Mouse (Mus musculus) G1E (cell line): ENCODE data around the gene Cdhr3. TPM values are rescaled to one million over a fixed set of nuclear protein-coding genes. Genes with fewer than 3 reads are reported as not detected.
"Not testable (repeated sequence)": the region's sequence is repeated elsewhere in the genome, so short reads cannot be mapped to it uniquely, and the experiment has no call there.

Source experiments
- ATAC-seq: 2 replicates; pipeline ENCODE4 v1.8.0; 2016; ENCODE audit warnings: mild to moderate bottlenecking; ENCODE audit not compliant: insufficient number of reproducible peaks, poor library complexity, low FRiP score, severe bottlenecking; ENCODE audit errors: extremely low read depth
- DNase-seq: peaks from one replicate; pipeline ENCODE4 v3.0.0; 2012; ENCODE audit warnings: low spot score
- H3K27me3 ChIP-seq: 2 replicates; pipeline ENCODE4 v1.6.1; 2012; ENCODE audit warnings: mild to moderate bottlenecking, low read length, inconsistent platforms; ENCODE audit not compliant: insufficient read depth
- H3K36me3 ChIP-seq: replicated peaks from 2 replicates; pipeline ENCODE3; 2012; ENCODE audit warnings: mild to moderate bottlenecking, inconsistent platforms
- H3K4me1 ChIP-seq: 2 replicates; pipeline ENCODE4 v1.6.1; 2012; ENCODE audit warnings: low read depth, low read length, inconsistent platforms, mixed read lengths; ENCODE audit not compliant: insufficient read depth
- H3K4me3 ChIP-seq: 2 replicates; pipeline ENCODE4 v1.5.1; 2012; ENCODE audit warnings: low read depth, mild to moderate bottlenecking, inconsistent platforms, low read length, moderate library complexity, mixed read lengths
- H3K9me3 ChIP-seq: replicated peaks from 2 replicates; pipeline ENCODE4 v1.6.1; 2012; ENCODE audit warnings: inconsistent platforms
- CTCF ChIP-seq: IDR thresholded peaks from 2 replicates; pipeline ENCODE4 v1.5.1; 2012; ENCODE audit warnings: low read depth, low read length, inconsistent platforms, mixed read lengths
- GATA1 ChIP-seq: IDR thresholded peaks from 2 replicates; pipeline ENCODE4 v1.6.1; 2012; ENCODE audit warnings: borderline replicate concordance, low read length, inconsistent platforms, mixed read lengths
- GATA2 ChIP-seq: IDR thresholded peaks from 2 replicates; pipeline ENCODE4 v1.6.1; 2012; ENCODE audit warnings: low read depth, low read length, inconsistent platforms, borderline replicate concordance
- POLR2AphosphoS5 ChIP-seq: IDR thresholded peaks from 2 replicates; pipeline ENCODE4 v1.6.1; 2012; ENCODE audit warnings: low read depth, low read length, inconsistent platforms; ENCODE audit not compliant: insufficient replicate concordance
- TAL1 ChIP-seq: conservative IDR thresholded peaks from 2 replicates; pipeline ENCODE4 v1.6.1; 2012; ENCODE audit warnings: low read depth, low read length, inconsistent platforms, mixed read lengths
- polyA plus RNA-seq: library from polyadenylated mRNA; stranded (reverse); fragments of >175 nt; gene quantifications from 2 replicates; pipeline ENCODE4 v1.2.3, GENCODE M21; 2012
- total RNA-seq, 2 experiments: library from RNA; stranded (forward) in 1 of 2; stranded (reverse) in 1 of 2; fragments of 200-1000 nt in 1 of 2; fragments of >200 nt in 1 of 2; fragmentation: Nextera tagmentation in 1 of 2; gene quantifications; 2 replicates each; pipeline ENCODE4 v1.2.3; 2014 to 2017

The Cdhr3 gene
- total and polyA plus RNA-seq, 3 experiments: 0.22 TPM; not detected in 2

DNA sequence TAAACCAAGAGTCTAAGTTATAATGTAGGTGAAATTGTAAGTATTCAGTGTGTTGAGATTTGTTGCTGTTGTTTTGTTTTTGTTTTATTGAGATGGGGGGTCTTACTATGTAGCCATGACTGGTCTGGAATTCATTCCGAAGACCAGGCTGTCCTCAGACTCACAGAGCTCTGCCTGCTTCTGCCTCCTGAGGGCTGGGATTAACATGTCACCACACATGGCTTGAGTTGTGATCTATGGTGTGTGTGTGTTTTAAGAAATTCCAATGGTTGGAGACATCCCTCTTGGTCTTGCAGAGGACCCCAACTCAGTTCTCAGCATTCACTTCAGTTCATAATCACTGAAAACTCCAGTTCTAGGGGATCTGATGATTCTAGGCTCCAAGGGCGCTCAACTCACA is 85.5 kb downstream of the Cdhr3 start:
- no peak overlapping the region for H3K4me3 ChIP-seq
- no peaks in the 10 kb centered on the region; the same call in 1 of the 2 replicates for H3K4me1 ChIP-seq
- H3K27me3 ChIP-seq: peaks cover 34% of the 10 kb centered on the region
- ATAC-seq (no peak), DNase-seq (no peak)
- H3K36me3 ChIP-seq: no peaks in the 10 kb centered on the region
- TF ChIP-seq GATA2 (no peak), TAL1 (no peak), CTCF (no peak), GATA1 (no peak), POLR2AphosphoS5 (no peak)
- no peaks in the 10 kb centered on the region for H3K9me3 ChIP-seq

DNA sequence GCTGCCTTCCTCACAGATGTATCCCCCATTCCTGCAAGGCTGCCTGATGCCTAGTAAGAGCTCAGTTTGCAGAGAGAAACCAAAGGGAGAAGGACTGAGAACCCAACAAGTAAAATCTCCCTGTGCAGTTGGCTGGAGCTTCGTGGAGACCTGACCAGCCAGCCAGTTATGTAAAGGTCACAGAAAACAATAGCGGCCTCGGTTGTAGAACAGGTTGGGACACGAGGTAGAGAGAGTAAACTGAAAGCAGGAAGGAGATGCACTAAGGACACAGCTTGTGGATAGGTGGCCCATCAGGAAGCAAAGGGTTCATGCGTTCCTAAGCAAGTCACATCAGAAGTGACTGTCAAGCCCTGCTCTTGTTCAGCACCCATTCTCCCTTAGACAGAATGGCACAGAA is 86.8 kb downstream of the Cdhr3 start:
- TF ChIP-seq CTCF (no peak), TAL1 (no peak), GATA2 (no peak), GATA1 (no peak), POLR2AphosphoS5 (no peak)
- no peak for ATAC-seq

DNA sequence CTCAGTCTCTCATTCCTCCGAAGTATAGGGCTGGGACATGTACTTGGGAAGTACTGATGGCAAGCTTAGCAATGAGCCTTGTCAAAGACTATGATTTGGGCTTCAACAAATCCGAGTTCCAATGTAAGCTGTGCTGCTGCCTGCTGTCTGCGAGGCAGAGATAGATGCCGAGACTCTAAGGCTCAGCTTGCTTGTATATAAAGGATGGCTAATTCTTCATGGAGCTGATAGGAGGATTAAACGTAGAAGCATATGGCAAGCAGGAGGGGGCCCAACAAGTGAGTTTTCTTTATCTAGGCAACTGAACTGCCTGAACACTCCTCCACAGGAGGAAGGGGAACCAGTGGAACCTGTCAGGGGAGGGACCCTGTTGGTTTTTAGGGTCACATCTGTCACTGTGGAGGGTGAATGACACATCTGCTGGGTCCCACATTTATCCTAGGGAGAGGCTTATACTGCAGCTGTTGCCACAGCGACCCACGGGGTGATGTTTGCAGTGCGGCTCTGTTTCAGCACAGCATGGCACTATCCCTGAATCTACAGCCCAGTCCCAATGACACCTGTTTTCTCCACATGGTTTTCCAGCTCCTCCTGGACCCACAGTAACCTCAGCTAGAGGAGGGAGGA is 89.2 kb downstream of the Cdhr3 start:
- TF ChIP-seq TAL1 (no peak), GATA1 (no peak), GATA2 (no peak), POLR2AphosphoS5 (no peak), CTCF (no peak)
- Histone ChIP-seq H3K4me3 (no peak overlapping the region), H3K36me3 (no peaks in the 10 kb centered on the region), H3K4me1 (no peaks in the 10 kb centered on the region; the same call in 1 of the 2 replicates), H3K27me3 (peaks cover 20% of the 10 kb centered on the region), H3K9me3 (no peaks in the 10 kb centered on the region)
- DNase-seq (no peak), ATAC-seq (no peak)

More for the DNA sequence above, 86.8 kb downstream of the Cdhr3 start:
- H3K4me3 ChIP-seq: no peak overlapping the region
- peaks cover 34% of the 10 kb centered on the region for H3K27me3 ChIP-seq
- DNase-seq: no peak
- H3K4me1 ChIP-seq: no peaks in the 10 kb centered on the region; the same call in 1 of the 2 replicates
- H3K36me3 ChIP-seq: no peaks in the 10 kb centered on the region
- no peaks in the 10 kb centered on the region for H3K9me3 ChIP-seq

DNA sequence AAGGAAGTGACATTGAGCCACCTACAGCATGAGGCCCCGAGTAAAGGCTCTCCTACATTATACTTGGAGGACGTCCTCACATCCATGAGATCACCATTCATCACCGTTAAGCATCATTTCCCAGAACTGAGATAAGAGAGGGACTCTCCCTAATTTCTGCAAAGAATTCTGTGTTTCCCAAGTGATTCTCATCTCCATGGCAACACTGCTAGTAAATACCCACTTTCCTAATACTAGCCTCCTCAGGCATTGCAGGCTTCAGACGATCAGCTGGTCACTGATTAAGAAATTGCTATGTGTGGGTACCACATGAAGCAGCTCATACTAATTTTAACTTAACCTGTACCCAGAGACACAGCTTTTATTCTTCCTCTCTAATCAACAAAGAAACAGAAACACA is 92.3 kb downstream of the Cdhr3 start:
- Histone ChIP-seq H3K36me3 (no peaks in the 10 kb centered on the region), H3K4me1 (no peaks in the 10 kb centered on the region), H3K4me3 (no peak overlapping the region), H3K27me3 (peaks cover 17% of the 10 kb centered on the region), H3K9me3 (no peaks in the 10 kb centered on the region)
- TF ChIP-seq GATA1: no peak
- no peak for TF ChIP-seq TAL1
- no peak for TF ChIP-seq CTCF
- no peak for TF ChIP-seq GATA2
- no peak for TF ChIP-seq POLR2AphosphoS5
- ATAC-seq: no peak
- DNase-seq: no peak

DNA sequence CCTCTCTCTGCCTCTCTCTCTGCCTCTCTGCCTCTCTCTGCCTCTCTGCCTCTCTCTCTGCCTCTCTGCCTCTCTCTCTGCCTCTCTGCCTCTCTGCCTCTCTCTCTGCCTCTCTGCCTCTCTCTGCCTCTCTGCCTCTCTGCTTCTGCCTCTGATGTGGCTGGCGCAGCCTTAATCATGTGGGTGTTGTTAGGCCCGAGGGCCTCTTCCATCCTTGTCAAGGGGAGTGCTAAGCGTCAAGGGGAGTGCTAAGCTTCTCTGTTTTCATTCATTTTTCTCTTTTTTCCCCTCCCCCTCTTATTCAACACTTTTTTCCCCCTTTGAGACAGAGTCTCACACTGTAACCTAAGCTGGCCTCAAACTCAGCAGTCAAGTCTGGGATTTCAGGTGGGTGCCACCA is 92.9 kb downstream of the Cdhr3 start:
- peaks cover 20% of the 10 kb centered on the region for H3K27me3 ChIP-seq
- not testable (repeated sequence) for H3K9me3 ChIP-seq, ATAC-seq, H3K4me3 ChIP-seq, H3K4me1 ChIP-seq, DNase-seq, H3K36me3 ChIP-seq

DNA sequence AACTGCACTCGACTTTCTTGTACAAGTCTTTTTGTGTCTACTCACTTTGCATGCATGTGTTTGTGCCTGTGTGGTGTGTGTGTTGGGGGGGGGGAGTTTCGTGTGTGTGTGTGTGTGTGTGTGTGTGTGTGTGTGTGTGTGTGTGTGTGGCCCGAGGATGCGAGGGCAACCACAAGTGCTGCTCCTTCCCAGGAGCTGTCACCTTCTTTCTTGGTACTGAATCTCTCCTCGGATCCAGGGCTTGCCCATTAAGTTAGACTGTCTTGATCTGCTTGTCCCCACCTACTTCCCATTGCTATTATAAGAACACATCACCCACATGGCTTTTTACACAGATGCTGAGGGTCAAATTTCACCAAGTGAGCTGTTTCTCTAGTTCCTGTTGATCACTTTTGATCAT is 93.9 kb downstream of the Cdhr3 start:
- ATAC-seq (no peak), DNase-seq (no peak)
- TF ChIP-seq CTCF (no peak), TAL1 (no peak), GATA1 (no peak), POLR2AphosphoS5 (no peak), GATA2 (no peak)
- no peaks in the 10 kb centered on the region for H3K36me3 ChIP-seq
- no peaks in the 10 kb centered on the region for H3K9me3 ChIP-seq
- no peak overlapping the region for H3K4me3 ChIP-seq
- H3K4me1 ChIP-seq: no peaks in the 10 kb centered on the region
- H3K27me3 ChIP-seq: peaks cover 19% of the 10 kb centered on the region

DNA sequence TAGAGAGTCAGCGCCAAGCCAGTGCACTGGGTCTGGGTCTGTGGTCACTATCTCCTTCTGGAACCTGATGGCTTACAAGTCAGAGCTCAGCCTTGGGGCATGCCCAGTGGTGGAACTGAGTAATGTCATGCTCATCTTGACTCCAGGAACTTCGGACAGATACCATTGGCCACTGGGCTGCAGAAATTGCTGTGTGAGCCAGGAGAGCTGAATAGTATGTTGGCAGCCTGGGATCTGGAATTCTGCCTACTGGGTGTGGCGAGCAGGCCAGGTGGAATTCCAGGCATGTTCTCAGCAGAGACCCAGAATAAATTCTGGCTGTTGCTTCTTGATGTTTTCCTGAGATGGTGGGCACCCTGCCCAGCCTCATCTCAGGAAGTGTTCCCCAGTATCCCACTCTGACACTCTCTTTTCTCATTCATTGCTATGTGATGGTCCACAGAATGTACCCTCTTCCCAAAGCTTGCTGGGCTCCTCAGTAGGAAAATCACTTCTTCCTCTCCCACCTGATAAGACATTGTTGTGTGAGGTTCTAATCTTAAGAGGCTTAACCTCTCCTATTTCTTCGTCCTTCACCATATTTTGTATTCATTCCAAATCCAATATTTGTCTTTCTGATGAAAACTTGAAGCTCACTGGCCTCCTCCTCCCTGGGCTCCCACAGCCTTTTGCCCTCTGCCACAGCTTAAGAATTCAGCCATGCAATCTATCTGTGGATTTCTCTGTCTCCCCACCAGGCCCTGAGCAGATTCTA is 97.4 kb downstream of the Cdhr3 start:
- DNase-seq: no peak
- no peaks in the 10 kb centered on the region for H3K36me3 ChIP-seq
- ATAC-seq: no peak
- peaks cover 8% of the 10 kb centered on the region for H3K27me3 ChIP-seq
- H3K4me1 ChIP-seq: no peaks in the 10 kb centered on the region
- H3K9me3 ChIP-seq: no peaks in the 10 kb centered on the region
- no peak for TF ChIP-seq CTCF
- TF ChIP-seq TAL1: no peak
- TF ChIP-seq GATA1: no peak
- H3K4me3 ChIP-seq: no peak overlapping the region
